Mouse (Mus musculus): Measurements from ENCODE around the gene Dgkb.

DNA sequence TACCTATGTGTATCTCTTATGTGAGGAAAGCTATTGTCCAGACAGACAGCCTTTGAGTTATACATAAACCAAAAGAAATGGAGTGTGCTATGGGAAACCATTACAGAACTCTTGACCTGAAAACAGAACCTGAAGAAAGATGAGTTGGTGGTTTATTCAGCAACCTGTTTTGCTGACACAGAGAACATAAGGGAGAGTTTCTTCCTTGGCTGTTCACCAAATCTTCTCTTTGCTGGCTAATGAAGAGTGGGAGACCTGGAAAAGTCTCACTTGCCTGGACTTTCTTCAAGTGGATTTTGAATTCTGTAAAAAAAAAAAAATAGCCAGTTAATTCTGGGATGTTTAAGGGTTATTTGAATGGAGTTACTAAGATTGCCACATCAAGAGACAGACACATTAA lies 71.1 kb downstream of the Dgkb start:
- TF ChIP-seq FLI1 (IDR thresholded peaks at IDR 0.05; ENCODE audit: low read length) (no peak), GATA1 (IDR thresholded peaks at IDR 0.05; ENCODE audit: borderline replicate concordance, low read length) (no peak)

Data from megakaryocyte, embryonic 14.5 days (primary cell).